Mouse (Mus musculus) embryonic facial prominence, embryonic 12.5 days (tissue): ENCODE measurements around the gene Fmn2. TPM values are rescaled to one million over a fixed set of nuclear protein-coding genes. Genes with fewer than 3 reads are reported as not detected.

Experiments used
- ATAC-seq: fragments of 200-750 bp; cut with Nextera tagmentation; 2 replicates; pipeline ENCODE4 v1.8.0; 2017; ENCODE audit not compliant: insufficient number of reproducible peaks, insufficient read depth, low FRiP score, low TSS enrichment
- H3K27ac ChIP-seq: fragments of 300-500 bp; sonication (generic); 2 replicates; pipeline ENCODE4 v1.5.1; 2016; ENCODE audit warnings: mild to moderate bottlenecking
- H3K27me3 ChIP-seq: fragments of 300-500 bp; sonication (generic); 2 replicates; pipeline ENCODE4 v1.6.1; 2016; ENCODE audit warnings: mild to moderate bottlenecking, moderate library complexity
- H3K36me3 ChIP-seq: fragments of 300-500 bp; sonication (generic); 2 replicates; pipeline ENCODE4 v1.6.1; 2016; ENCODE audit warnings: mild to moderate bottlenecking
- H3K4me1 ChIP-seq: fragments of 300-500 bp; sonication (generic); 2 replicates; pipeline ENCODE4 v1.6.1; 2016
- H3K4me2 ChIP-seq: fragments of 300-500 bp; sonication (generic); replicated peaks from 2 replicates; pipeline ENCODE4 v1.6.1; 2016; ENCODE audit warnings: mild to moderate bottlenecking, moderate library complexity
- H3K4me3 ChIP-seq: fragments of 300-500 bp; sonication (generic); 2 replicates; pipeline ENCODE4 v1.5.1; 2016; ENCODE audit warnings: mild to moderate bottlenecking
- H3K9ac ChIP-seq: fragments of 300-500 bp; sonication (generic); 2 replicates; pipeline ENCODE4 v1.6.1; 2016; ENCODE audit warnings: mild to moderate bottlenecking, moderate library complexity
- H3K9me3 ChIP-seq: fragments of 300-500 bp; sonication (generic); 2 replicates; pipeline ENCODE4 v1.6.1; 2016; ENCODE audit warnings: mild to moderate bottlenecking, moderate library complexity
- WGBS: fragments of 180-500 bp; shearing (Covaris S2); methylation state at CpG from one replicate; pipeline ENCODE4 v1.1.7; 2016; 5-methylcytosine and 5-hydroxymethylcytosine counted together
- polyA plus RNA-seq: library from polyadenylated mRNA; unstranded; fragments of >200 nt; fragmentation: Nextera tagmentation; extraction: Ambion mirVana; gene quantifications from 2 replicates; pipeline ENCODE4 v1.2.1, GENCODE M21; 2016

Gene Fmn2
- polyA plus RNA-seq, 1 experiment from 2014 or later: 3.1 TPM

DNA sequence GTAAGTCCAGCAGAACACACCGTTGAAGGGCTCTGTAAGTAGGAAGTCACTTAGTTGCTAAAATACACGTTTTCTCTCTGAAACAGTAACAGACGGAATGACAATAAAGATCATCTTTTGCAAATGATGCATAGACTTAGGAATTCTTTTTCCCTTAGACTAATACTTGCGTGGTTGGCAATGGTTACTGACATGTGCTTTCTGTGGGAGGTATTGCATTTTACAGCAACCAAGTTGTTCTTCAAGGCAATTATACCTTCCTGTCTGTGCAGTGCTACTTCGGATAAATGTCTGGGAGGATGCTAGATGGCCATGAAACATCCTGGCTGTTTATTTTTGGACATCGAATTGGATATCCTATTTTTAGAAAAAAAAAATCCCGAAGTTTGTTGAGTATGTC, 11.8 kb downstream of the Fmn2 start:
- no peak overlapping the region for H3K4me2 ChIP-seq
- H3K27me3 ChIP-seq: no peaks in the 10 kb centered on the region
- no peaks in the 10 kb centered on the region for H3K36me3 ChIP-seq
- no peak overlapping the region for H3K9ac ChIP-seq
- no peaks in the 10 kb centered on the region for H3K9me3 ChIP-seq
- ATAC-seq: no peak
- 81% methylated on average over 7 of the region's 7 CpGs for WGBS
- H3K27ac ChIP-seq: no peak overlapping the region
- no peak overlapping the region for H3K4me3 ChIP-seq
- no peaks in the 10 kb centered on the region for H3K4me1 ChIP-seq

DNA sequence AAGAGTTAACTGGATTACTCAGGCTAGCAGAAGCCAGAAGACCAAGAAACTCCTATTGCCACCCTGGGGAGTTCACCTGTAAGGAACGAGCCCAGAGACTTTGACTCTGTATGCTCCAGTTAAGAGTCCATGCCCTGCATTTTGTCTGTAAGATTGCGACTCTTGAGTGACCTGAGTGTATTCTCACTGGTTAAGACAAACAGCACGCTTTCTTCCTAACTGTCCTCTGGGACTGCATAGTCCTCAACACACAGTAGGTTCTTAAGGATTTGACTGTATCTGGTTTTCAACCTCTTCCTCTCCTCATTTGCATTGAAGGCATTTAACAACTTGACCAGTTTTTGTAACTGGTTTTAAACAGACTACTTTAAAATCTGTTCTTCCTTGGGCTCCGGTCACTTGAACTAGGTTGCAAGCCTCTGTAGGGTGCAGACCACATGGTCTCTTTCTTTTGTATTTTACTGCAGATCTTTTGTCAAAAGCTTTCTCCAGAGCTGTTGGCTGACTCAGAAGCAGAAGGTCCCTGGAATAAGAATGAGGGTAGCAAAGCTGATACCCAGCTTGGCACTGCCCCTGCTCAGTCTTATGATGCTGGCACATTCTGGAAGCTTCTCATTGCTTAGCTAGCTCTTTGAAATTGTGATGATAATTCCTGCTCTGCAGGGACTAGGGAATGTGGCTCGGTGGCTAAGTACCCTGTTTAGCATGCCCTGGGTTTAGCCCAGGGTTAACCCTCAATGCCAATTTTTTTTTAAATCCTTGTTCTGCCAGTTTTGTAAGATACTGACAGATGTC, 20.5 kb downstream of the Fmn2 start:
- Histone ChIP-seq H3K4me1 (no peaks in the 10 kb centered on the region), H3K9me3 (no peaks in the 10 kb centered on the region), H3K27me3 (no peaks in the 10 kb centered on the region), H3K9ac (no peak overlapping the region), H3K27ac (no peak overlapping the region), H3K4me3 (no peak overlapping the region), H3K4me2 (no peak overlapping the region), H3K36me3 (no peaks in the 10 kb centered on the region)
- ATAC-seq: no peak
- WGBS: 74% methylated on average over 5 of the region's 5 CpGs

DNA sequence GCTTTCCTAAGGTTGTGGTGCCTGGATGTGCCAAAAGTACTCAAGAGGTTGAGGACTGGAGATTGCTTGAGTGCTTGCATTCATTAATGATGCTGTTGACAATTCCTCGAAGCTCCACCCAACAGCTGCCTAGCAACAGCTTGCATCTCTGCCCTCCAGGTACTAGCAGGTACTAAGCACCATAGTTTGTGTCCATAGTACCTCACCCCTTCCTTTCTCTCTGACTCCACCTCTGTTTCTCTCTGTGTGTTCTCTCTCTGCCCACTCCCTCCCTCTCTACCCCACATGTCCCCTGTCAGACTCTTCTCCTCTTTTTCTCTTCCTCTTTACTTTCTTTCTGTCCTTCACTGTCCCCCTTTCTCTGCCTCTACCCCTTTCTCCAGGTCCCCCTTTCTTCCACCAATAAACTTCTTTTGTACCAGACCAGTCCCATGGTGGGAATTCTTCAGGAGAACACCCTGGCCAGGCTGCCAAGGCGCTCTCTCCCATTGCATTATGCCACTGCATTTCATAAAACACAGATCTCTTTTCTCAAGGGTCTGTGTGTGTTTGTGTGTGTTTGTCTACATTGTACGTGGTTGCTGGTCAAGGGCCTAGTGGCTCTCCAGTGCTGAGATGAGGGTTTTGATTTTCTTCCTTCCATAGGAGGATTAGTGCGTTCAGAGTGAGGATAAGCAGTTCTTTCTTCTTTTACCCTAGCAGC, 21.3 kb downstream of the Fmn2 start:
- 61% methylated on average over 4 of the region's 4 CpGs for WGBS
- no peaks in the 10 kb centered on the region for H3K36me3 ChIP-seq
- no peak for ATAC-seq

DNA sequence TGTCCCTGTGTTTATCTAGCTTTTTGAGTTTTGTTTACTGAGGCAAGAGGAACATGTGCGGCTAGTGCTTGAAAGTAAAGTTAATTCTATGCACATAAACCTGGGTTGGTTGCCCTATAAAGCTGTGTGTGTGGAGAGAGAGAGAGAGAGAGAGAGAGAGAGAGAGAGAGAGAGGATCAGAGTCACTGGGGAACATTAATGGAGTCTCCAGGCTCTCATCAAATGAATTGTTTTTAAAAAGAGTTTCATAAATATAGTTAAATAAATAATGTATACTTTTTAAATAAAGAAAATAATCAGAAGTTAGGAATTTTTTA, 21.8 kb downstream of the Fmn2 start:
- no peaks in the 10 kb centered on the region for H3K27me3 ChIP-seq
- no peak for ATAC-seq
- WGBS: 50% methylated on average over 1 of the region's 1 CpGs

More for the DNA sequence above, 21.3 kb downstream of the Fmn2 start:
- no peaks in the 10 kb centered on the region for H3K4me1 ChIP-seq
- no peak overlapping the region for H3K9ac ChIP-seq
- H3K9me3 ChIP-seq: no peaks in the 10 kb centered on the region
- H3K27ac ChIP-seq: no peak overlapping the region
- no peak overlapping the region for H3K4me3 ChIP-seq
- no peaks in the 10 kb centered on the region for H3K27me3 ChIP-seq
- no peak overlapping the region for H3K4me2 ChIP-seq

DNA sequence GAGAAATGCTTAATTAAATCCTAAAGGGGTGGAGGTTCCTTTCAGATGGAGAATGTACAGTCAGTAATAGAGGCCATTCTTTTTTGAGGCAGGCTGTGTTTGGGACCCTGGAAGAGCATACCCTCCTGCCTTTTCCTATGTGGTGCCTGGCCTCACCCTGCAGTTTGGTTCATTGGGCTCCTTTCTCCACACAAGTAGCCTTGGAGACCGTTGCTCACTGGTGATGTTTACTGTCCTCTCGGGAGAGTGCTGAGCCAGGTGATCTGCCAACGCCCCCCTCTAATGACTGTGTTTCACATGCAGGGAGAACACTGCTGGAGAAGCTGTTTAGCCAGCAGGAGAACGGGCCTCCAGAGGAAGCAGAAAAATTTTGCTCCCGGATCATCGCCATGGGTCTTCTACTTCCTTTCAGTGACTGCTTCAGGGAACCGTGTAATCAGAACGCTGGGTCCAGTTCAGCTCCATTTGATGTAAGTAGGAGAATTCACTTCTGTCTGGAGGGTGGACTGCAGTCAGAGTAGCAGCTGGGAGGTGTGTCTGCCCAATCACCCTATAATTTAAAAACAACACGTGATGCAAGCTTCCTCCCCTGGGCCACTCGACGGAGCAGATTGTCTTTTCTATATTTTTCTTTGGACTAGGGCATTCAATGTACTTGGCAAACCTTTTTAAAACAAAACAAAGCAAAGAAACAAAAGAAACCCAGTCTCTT, 35.3 kb downstream of the Fmn2 start:
- H3K9ac ChIP-seq: no peak overlapping the region; the same call in 1 of the 2 replicates
- 42% methylated on average over 11 of the region's 11 CpGs for WGBS
- no peaks in the 10 kb centered on the region for H3K9me3 ChIP-seq
- H3K4me2 ChIP-seq: no peak overlapping the region
- H3K4me3 ChIP-seq: no peak overlapping the region
- H3K4me1 ChIP-seq: no peaks in the 10 kb centered on the region
- no peak for ATAC-seq
- no peaks in the 10 kb centered on the region for H3K36me3 ChIP-seq
- H3K27me3 ChIP-seq: no peaks in the 10 kb centered on the region
- no peak overlapping the region for H3K27ac ChIP-seq

More for the DNA sequence above, 21.8 kb downstream of the Fmn2 start:
- Histone ChIP-seq H3K4me2 (no peak overlapping the region), H3K4me3 (no peak overlapping the region), H3K27ac (no peak overlapping the region), H3K4me1 (no peaks in the 10 kb centered on the region), H3K36me3 (no peaks in the 10 kb centered on the region), H3K9ac (no peak overlapping the region), H3K9me3 (no peaks in the 10 kb centered on the region)

DNA sequence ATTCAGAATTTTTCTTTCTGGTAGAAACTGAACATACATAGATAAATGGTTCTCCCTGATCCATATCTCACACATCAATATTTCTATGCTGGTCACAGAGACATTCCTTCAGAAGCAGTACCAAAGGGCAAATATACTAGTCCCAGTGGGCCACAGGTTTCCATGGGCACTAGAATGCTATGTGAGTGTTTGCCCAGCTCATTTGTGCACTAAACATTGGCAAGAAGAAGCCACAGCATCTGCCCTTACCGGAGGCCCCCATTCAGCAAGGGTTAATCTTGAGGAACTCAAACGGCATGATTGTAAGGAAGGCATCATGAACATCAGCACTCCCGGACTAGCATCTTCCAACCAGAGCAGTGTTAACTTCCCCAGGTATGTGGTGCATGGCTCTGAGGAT, 35.9 kb downstream of the Fmn2 start:
- no peak overlapping the region for H3K27ac ChIP-seq
- no peaks in the 10 kb centered on the region for H3K36me3 ChIP-seq
- no peaks in the 10 kb centered on the region for H3K9me3 ChIP-seq
- ATAC-seq: no peak
- H3K4me3 ChIP-seq: no peak overlapping the region
- WGBS: 74% methylated on average over 3 of the region's 3 CpGs
- H3K27me3 ChIP-seq: no peaks in the 10 kb centered on the region
- H3K4me1 ChIP-seq: no peaks in the 10 kb centered on the region
- no peak overlapping the region for H3K4me2 ChIP-seq
- H3K9ac ChIP-seq: no peak overlapping the region

DNA sequence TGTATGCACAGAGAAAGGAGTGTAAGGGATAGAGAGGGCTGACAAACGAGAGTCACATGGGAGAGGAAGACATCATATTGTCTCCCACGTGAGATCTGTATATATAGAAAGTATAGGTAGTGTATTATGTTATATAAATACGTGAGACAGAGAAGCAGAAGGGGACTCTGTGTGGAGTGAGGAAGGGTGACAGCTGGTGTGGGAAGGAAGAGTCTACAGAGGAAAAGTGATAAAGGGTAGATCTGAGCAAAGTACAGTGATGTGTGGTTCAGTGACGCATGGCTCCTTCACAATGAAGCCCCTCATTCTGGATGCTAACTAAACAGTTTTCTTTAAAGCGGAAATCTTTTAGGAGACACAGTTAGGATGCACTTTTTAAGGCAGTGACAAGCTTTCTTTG, 46.7 kb downstream of the Fmn2 start:
- WGBS: 87% methylated on average over 5 of the region's 5 CpGs
- H3K36me3 ChIP-seq: no peaks in the 10 kb centered on the region
- no peak overlapping the region for H3K4me3 ChIP-seq
- ATAC-seq: no peak
- no peak overlapping the region for H3K27ac ChIP-seq
- H3K9me3 ChIP-seq: no peaks in the 10 kb centered on the region
- H3K4me1 ChIP-seq: no peaks in the 10 kb centered on the region
- no peak overlapping the region for H3K4me2 ChIP-seq
- H3K27me3 ChIP-seq: no peaks in the 10 kb centered on the region
- no peak overlapping the region for H3K9ac ChIP-seq

DNA sequence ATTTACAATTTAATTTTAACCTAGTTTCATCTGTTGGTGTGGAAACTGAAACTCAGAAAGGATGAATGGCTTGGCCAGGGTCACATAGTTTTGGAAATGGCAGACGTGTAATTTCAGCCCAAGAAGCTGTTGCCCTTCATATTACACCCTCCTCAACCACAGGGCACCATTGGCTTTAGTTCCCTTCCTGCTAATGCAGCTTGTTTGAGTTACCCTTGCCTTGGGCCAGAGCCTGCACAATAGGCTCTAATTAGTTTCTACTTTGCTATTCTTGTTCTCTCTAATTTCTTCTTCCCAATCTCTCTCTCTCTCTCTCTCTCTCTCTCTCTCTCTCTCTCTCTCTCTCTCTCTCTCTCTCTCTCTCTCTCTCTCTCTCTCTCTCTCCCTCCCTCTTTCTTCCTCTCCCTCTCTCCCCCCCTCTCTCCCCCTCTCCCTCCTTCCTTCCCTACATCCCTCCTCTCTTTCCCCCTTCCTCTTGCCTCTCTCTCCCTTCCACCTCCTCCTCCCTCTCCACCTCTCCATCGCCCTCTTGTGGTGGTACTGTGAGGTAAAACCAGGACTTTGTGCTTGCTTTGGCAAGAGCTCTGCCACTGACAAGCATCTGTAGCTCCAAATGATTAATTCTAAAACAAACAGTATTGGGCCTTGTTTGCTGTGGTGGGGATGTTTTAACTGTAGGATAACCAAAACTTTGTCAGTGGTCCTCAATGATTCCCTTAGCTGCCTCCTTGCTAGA, 51.8 kb downstream of the Fmn2 start:
- no peaks in the 10 kb centered on the region for H3K9me3 ChIP-seq
- no peak for ATAC-seq
- no peak overlapping the region for H3K4me2 ChIP-seq
- H3K36me3 ChIP-seq: no peaks in the 10 kb centered on the region
- no peak overlapping the region for H3K4me3 ChIP-seq
- 26% methylated on average over 2 of the region's 2 CpGs for WGBS
- H3K4me1 ChIP-seq: no peaks in the 10 kb centered on the region
- no peak overlapping the region for H3K9ac ChIP-seq
- H3K27ac ChIP-seq: no peak overlapping the region
- H3K27me3 ChIP-seq: no peaks in the 10 kb centered on the region

DNA sequence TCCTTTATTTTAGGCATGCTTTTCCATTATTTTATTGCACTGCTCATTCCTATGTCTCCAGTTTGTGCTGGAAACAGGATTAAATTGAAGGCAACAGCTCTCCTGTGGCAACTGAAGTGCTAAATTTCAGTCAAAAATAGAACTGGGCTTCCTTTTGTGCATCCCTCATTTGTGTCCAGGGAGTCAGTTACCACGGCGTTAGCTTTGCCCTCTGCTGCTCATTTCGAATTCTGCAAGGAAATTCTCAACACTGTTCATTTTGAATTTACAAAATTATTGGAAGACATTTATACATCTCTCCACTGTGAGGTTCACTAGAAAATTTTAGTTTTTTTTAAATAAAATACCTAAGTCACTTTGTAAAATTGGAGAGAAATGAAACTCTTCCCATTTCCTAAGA, 53.8 kb downstream of the Fmn2 start:
- WGBS: 80% methylated on average over 3 of the region's 3 CpGs

DNA sequence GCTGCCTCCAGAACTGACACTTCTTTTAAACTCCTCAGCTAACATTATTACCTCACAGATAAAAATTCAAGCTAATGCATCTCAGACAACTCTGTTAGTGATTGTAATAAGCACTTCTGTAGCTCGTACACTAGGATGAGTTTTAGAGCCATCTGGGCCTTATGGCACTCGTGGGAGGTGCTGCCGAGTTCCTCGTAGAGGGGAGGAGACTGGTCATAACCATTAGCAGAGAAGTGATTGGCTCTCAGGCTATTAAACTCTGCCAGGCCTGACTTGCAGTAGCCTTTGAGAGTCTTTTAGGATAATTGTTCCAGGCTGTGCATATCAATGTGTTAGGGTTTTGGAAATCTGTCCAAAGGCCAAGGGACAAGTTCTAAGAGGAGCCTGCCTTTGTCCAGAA, 55.6 kb downstream of the Fmn2 start:
- ATAC-seq: no peak
- no peaks in the 10 kb centered on the region for H3K27me3 ChIP-seq
- 45% methylated on average over 4 of the region's 4 CpGs for whole genome bisulfite sequencing

More for the DNA sequence above, 53.8 kb downstream of the Fmn2 start:
- Histone ChIP-seq H3K4me2 (no peak overlapping the region), H3K4me3 (no peak overlapping the region), H3K9ac (no peak overlapping the region), H3K27me3 (no peaks in the 10 kb centered on the region), H3K36me3 (no peaks in the 10 kb centered on the region), H3K27ac (no peak overlapping the region), H3K4me1 (no peaks in the 10 kb centered on the region), H3K9me3 (no peaks in the 10 kb centered on the region)
- no peak for ATAC-seq

DNA sequence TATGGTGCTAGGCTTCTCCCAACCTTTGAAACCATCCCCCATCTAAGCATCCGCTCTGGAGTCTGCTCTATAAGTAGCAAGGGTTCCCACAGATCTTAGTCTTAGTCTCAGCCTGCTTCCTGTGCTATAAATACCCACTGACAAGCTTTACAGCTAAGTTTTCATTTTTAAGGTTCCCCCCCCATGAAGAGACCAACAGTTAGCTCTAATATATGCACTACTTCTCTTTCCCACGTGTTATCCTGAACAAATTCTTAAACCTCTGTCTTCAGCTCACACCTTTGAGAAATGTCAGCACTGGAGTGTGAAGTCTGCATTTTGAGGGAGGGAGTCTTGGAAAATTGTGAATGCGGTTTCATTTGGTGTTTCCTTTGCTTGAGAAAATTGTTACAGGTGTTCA, 56.2 kb downstream of the Fmn2 start:
- Histone ChIP-seq H3K27ac (no peak overlapping the region), H3K4me3 (no peak overlapping the region), H3K4me2 (no peak overlapping the region), H3K9ac (no peak overlapping the region), H3K4me1 (no peaks in the 10 kb centered on the region), H3K27me3 (no peaks in the 10 kb centered on the region), H3K36me3 (no peaks in the 10 kb centered on the region), H3K9me3 (no peaks in the 10 kb centered on the region)
- 76% methylated on average over 3 of the region's 3 CpGs for WGBS
- ATAC-seq: no peak

More for the DNA sequence above, 55.6 kb downstream of the Fmn2 start:
- Histone ChIP-seq H3K9me3 (no peaks in the 10 kb centered on the region), H3K4me1 (no peaks in the 10 kb centered on the region), H3K36me3 (no peaks in the 10 kb centered on the region), H3K9ac (no peak overlapping the region), H3K4me3 (no peak overlapping the region), H3K4me2 (no peak overlapping the region), H3K27ac (no peak overlapping the region)
